Mouse (Mus musculus): ENCODE data around the gene Olfr304. TPM values are rescaled to one million over a fixed set of nuclear protein-coding genes. Genes with fewer than 3 reads are reported as not detected.

The Olfr304 gene
- not detected for polyA plus RNA-seq (2017; shearing (Covaris generic))

DNA sequence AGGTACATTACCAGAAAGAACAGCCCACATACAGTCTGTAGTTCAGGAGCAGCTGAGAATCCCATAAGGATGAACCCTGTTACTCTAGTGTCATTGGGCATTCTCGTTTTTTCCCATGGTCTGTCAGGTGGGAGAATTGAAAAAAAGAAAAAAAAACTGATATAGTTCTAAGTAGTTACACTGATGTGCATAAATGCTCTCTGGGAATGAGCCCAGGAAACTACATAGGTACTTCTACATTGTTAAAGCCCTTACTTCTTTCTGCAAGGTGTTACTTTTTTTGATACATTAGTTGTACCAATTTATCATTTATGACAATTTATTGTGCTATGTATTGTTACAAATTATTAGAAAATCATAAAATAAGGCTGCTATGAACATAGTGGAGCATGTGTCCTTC, at the start of gene Olfr304:
Gene Olfr304 (minus strand): TSS at position 101 of the 400 bp plus-strand sequence.

GRCm38 (mm10) chr7:86403546-86403945, 17.1 kb upstream of the Olfr304 start, which contains the start of gene Olfr301:
TSS of gene Olfr301 (plus strand) at chr7:86403846.

DNA sequence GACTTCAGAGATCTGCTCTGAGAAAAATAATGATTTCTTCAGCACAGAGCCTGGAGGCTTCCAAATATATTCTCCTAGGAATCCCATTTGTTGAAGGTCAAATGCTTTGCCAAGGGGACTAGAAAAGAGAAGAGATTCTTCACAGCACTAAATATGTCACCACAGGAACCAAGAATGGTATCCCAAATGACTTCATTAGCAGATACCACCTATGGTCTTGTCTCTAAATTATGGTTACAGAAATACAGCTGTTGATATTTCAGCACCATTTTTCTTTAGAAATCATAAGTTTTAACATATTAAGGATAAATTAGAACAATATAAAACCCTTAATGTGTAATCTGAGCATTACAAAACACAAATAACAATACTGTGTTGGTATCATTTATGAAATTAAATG, 11.2 kb upstream of the Olfr304 start, which contains the start of gene Olfr303:
Gene Olfr303 (minus strand): TSS at position 101 of the 400 bp plus-strand sequence.

DNA sequence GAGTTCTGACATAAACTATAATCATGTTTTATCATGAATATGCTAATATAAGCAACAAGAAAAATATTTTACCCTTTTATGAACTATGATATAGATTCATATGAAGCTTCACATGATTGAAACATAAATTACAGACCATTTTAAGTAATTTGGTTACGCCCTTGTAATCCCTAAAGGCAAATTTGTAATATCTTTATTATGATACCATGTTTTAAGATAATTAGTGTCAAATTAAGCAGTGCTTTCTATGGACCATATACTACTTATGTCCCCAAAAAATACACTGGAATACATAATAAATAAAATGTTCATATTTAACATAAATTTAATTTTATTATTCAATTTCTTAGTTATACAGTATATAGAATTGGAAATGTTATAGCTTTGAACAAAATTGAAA, 19.6 kb downstream of the Olfr304 start, which contains the start of gene Olfr305:
Gene Olfr305 (minus strand): TSS at position 101 of the 400 bp plus-strand sequence.

GRCm38 (mm10) chr7:86337486-86337885, 49.0 kb downstream of the Olfr304 start, which contains the start of gene Olfr307:
TSS of gene Olfr307 (minus strand) at chr7:86337586.

Other genes starting within 250 kb of the Olfr304 start
- gene Vmn2r75, start 214.9 kb downstream of the Olfr304 start, polyA plus RNA-seq (2017; shearing (Covaris generic)), result not detected
- 0.10 TPM for gene Vmn2r76, start 140.3 kb downstream of the Olfr304 start, polyA plus RNA-seq (2017; shearing (Covaris generic))
- gene Olfr310, start 109.5 kb downstream of the Olfr304 start, polyA plus RNA-seq (2017; shearing (Covaris generic)), result not detected
- not detected for gene Olfr309, start 73.0 kb downstream of the Olfr304 start, polyA plus RNA-seq (2017; shearing (Covaris generic))
- gene Olfr308, start 61.0 kb downstream of the Olfr304 start, polyA plus RNA-seq (2017; shearing (Covaris generic)), result not detected
- not detected for gene Olfr307, start 49.1 kb downstream of the Olfr304 start, polyA plus RNA-seq (2017; shearing (Covaris generic))
- gene Olfr305, start 19.7 kb downstream of the Olfr304 start, polyA plus RNA-seq (2017; shearing (Covaris generic)), result not detected
- gene Olfr303, start 11.1 kb upstream of the Olfr304 start, polyA plus RNA-seq (2017; shearing (Covaris generic)), result not detected
- gene Olfr301, start 17.2 kb upstream of the Olfr304 start, polyA plus RNA-seq (2017; shearing (Covaris generic)), result not detected
- not detected for gene Olfr299, start 73.3 kb upstream of the Olfr304 start, polyA plus RNA-seq (2017; shearing (Covaris generic))
- not detected for gene Olfr298, start 105.8 kb upstream of the Olfr304 start, polyA plus RNA-seq (2017; shearing (Covaris generic))
- gene Olfr297, start 133.3 kb upstream of the Olfr304 start, polyA plus RNA-seq (2017; shearing (Covaris generic)), result not detected
- not detected for gene Olfr295, start 197.2 kb upstream of the Olfr304 start, polyA plus RNA-seq (2017; shearing (Covaris generic))
- not detected for gene Olfr294, start 230.0 kb upstream of the Olfr304 start, polyA plus RNA-seq (2017; shearing (Covaris generic))